26 mouse cellular contexts compared by ENCODE assay signal in genomic region chr6:100216945-100217344, GRCm38 (mm10).
DNase-seq lines count a peak whose midpoint lies in the region; ATAC-seq and TF ChIP-seq lines count a peak whose summit lies in the region.
"Had no signal": no experiment of that assay in that cellular context is flagged by ENCODE, and none has a peak within 500 bp of the region (broad histone marks: within the 10 kb centered on the region; RNA-seq: fewer than 3 reads in every experiment).

No protein-coding gene starts in this region.

- no peaks in the 10 kb centered on the region for H3K9me3 ChIP-seq in intestine, postnatal 0 days (ENCODE audit: control insufficient read depth)
- no peaks in the 10 kb centered on the region for H3K9me3 ChIP-seq in intestine, embryonic 16.5 days (ENCODE audit: control insufficient read depth, low read length)
- no peaks in the 10 kb centered on the region for H3K9me3 ChIP-seq in lung, embryonic 14.5 days (ENCODE audit: low read depth, low read length)
- H3K9me3 ChIP-seq: embryonic facial prominence, embryonic 10.5 days; embryonic facial prominence, embryonic 13.5 days; forebrain, embryonic 12.5 days; forebrain, embryonic 15.5 days; heart, embryonic 12.5 days; heart, embryonic 15.5 days; hindbrain, embryonic 10.5 days had no signal

- no peaks in the 10 kb centered on the region for H3K36me3 ChIP-seq in intestine, postnatal 0 days (ENCODE audit: control insufficient read depth, insufficient read depth)
- H3K36me3 ChIP-seq in intestine, embryonic 16.5 days (ENCODE audit: control insufficient read depth, insufficient read depth, low read length) = no peaks in the 10 kb centered on the region
- H3K36me3 ChIP-seq in lung, embryonic 14.5 days (ENCODE audit: insufficient read depth) = no peaks in the 10 kb centered on the region
- H3K36me3 ChIP-seq: embryonic facial prominence, embryonic 10.5 days; embryonic facial prominence, embryonic 13.5 days; forebrain, embryonic 12.5 days; forebrain, embryonic 15.5 days; heart, embryonic 12.5 days; heart, embryonic 15.5 days; hindbrain, embryonic 10.5 days had no signal

- peaks cover 15% of the 10 kb centered on the region for H3K4me1 ChIP-seq in intestine, postnatal 0 days (replicated peaks; ENCODE audit: control insufficient read depth, insufficient read depth, low read length)
- H3K4me1 ChIP-seq in intestine, embryonic 16.5 days (ENCODE audit: control insufficient read depth, insufficient read depth, low read length) = peaks cover 46% of the 10 kb centered on the region
- H3K4me1 ChIP-seq in lung, embryonic 14.5 days (ENCODE audit: insufficient read depth) = peaks cover 51% of the 10 kb centered on the region

- no peak overlapping the region for H3K9ac ChIP-seq in intestine, postnatal 0 days (ENCODE audit: low read depth, low read length)
- H3K9ac ChIP-seq in intestine, embryonic 16.5 days (ENCODE audit: low read depth, low read length) = no peak overlapping the region
- no peak overlapping the region for H3K9ac ChIP-seq in lung, embryonic 14.5 days
- H3K9ac ChIP-seq: embryonic facial prominence, embryonic 13.5 days; forebrain, embryonic 12.5 days; forebrain, embryonic 15.5 days; heart, embryonic 12.5 days; heart, embryonic 15.5 days had no signal

- no peaks in the 10 kb centered on the region for H3K27me3 ChIP-seq in intestine, postnatal 0 days (replicated peaks; ENCODE audit: control insufficient read depth, insufficient read depth, low read length)
- H3K27me3 ChIP-seq in intestine, embryonic 16.5 days (replicated peaks; ENCODE audit: control insufficient read depth, insufficient read depth, low read length) = no peaks in the 10 kb centered on the region
- H3K27me3 ChIP-seq in lung, embryonic 14.5 days (ENCODE audit: insufficient read depth, low read length) = no peaks in the 10 kb centered on the region
- H3K27me3 ChIP-seq: embryonic facial prominence, embryonic 13.5 days; forebrain, embryonic 15.5 days; heart, embryonic 12.5 days; heart, embryonic 15.5 days had no signal

- DNase-seq in lung, embryonic 14.5 days = peak; percentile 60
- no peak for DNase-seq in lung, postnatal 14 days
- peak; percentile 36 for DNase-seq in thymus, postnatal 14 days
- no peak for DNase-seq in thymus, postnatal 10 days (ENCODE audit: low spot score in 2 of 2)
- DNase-seq in layer of hippocampus, postnatal 10 days (ENCODE audit: low spot score in 2 of 2) = no peak
- DNase-seq: adrenal gland, adult 8-10 months; adrenal gland, postnatal 25 days; cerebellum, adult 11-12 months; cerebellum, adult 8-10 months; cerebellum, postnatal 36 days; embryo, embryonic 11 days; gastrocnemius, postnatal 25 days; heart, adult 18-20 months; heart, postnatal 10 days; heart, postnatal 36 days had no signal

- no peak overlapping the region for H3K4me3 ChIP-seq in intestine, postnatal 0 days (ENCODE audit: low read depth, low read length)
- H3K4me3 ChIP-seq in intestine, embryonic 16.5 days (ENCODE audit: low read length) = no peak overlapping the region
- H3K4me3 ChIP-seq in lung, embryonic 14.5 days (ENCODE audit: low read depth, low read length) = no peak overlapping the region
- H3K4me3 ChIP-seq: embryonic facial prominence, embryonic 10.5 days; embryonic facial prominence, embryonic 13.5 days; erythroblast, embryonic 14.5 days; forebrain, embryonic 12.5 days; forebrain, embryonic 15.5 days; heart, embryonic 12.5 days; heart, embryonic 15.5 days; hindbrain, embryonic 10.5 days had no signal

- H3K27ac ChIP-seq in intestine, postnatal 0 days (ENCODE audit: low read depth, low read length) = no peak overlapping the region
- no peak overlapping the region for H3K27ac ChIP-seq in intestine, embryonic 16.5 days (ENCODE audit: low read length)
- no peak overlapping the region for H3K27ac ChIP-seq in lung, embryonic 14.5 days (ENCODE audit: low read depth)
- H3K27ac ChIP-seq: embryonic facial prominence, embryonic 10.5 days; embryonic facial prominence, embryonic 13.5 days; forebrain, embryonic 12.5 days; forebrain, embryonic 15.5 days; heart, embryonic 15.5 days; hindbrain, embryonic 10.5 days had no signal

- ATAC-seq in intestine, postnatal 0 days = peak; percentile 15; the same call in 1 of the 2 replicates
- ATAC-seq in intestine, embryonic 16.5 days = no peak
- no peak for ATAC-seq in lung, embryonic 14.5 days (ENCODE audit: insufficient read depth)
- ATAC-seq: activated CD4-positive, CD25-positive, alpha-beta regulatory T cell, adult 4 months; forebrain, embryonic 15.5 days had no signal

- WGBS in intestine, postnatal 0 days = 51% methylated on average over 5 of the region's 5 CpGs
- WGBS in intestine, embryonic 16.5 days = 71% methylated on average over 5 of the region's 5 CpGs
- WGBS in lung, embryonic 14.5 days = 40% methylated on average over 5 of the region's 5 CpGs

- H3K4me2 ChIP-seq in intestine, postnatal 0 days (replicated peaks; ENCODE audit: low read depth) = no peak overlapping the region
- H3K4me2 ChIP-seq in intestine, embryonic 16.5 days (ENCODE audit: low read depth, low read length) = no peak overlapping the region
- no peak overlapping the region for H3K4me2 ChIP-seq in lung, embryonic 14.5 days
- H3K4me2 ChIP-seq: embryonic facial prominence, embryonic 13.5 days; forebrain, embryonic 12.5 days; forebrain, embryonic 15.5 days; heart, embryonic 12.5 days; heart, embryonic 15.5 days had no signal

- no peak for TF ChIP-seq CTCF in intestine, postnatal 0 days (IDR thresholded peaks at IDR 0.05; ENCODE audit: low read depth)
- no peak for TF ChIP-seq CTCF in lung, embryonic 14.5 days (IDR thresholded peaks at IDR 0.05; ENCODE audit: low read depth)

Comparison
In these comparisons a context has a peak if more than half of its experiments do, and no peak if none do; other contexts are left out.
1. DNase-seq: peak in lung, embryonic 14.5 days (single experiment) and thymus, postnatal 14 days (single experiment); none in lung, postnatal 14 days (single experiment), thymus, postnatal 10 days (0 of 2) and layer of hippocampus, postnatal 10 days (0 of 2).